Mouse (Mus musculus): ENCODE results near the gene Poldip2. TPM values are rescaled to one million over a fixed set of nuclear protein-coding genes. Genes with fewer than 3 reads are reported as not detected.

Gene Poldip2
- polyA plus RNA-seq, 1 experiment from 2014 or later, result 161 TPM

GRCm38 (mm10) chr11:78499004-78499403 lies 13.0 kb upstream of the Poldip2 start, which contains the start of gene Vtn:
Gene Vtn, plus strand, starts transcription at chr11:78499091.
- Histone ChIP-seq H3K9ac (ENCODE audit: low read depth, low read length) (peak within 1 kb of the TSS; percentile 42; the same call in 1 of the 2 replicates), H3K36me3 (ENCODE audit: control insufficient read depth, insufficient read depth, low read length) (no peaks in the 10 kb centered on the region), H3K4me1 (ENCODE audit: control insufficient read depth, insufficient read depth, low read length) (0 out of 2 replicates have a peak, but pooled peaks cover 6% of the 10 kb centered on the region), H3K4me3 (ENCODE audit: low read length) (peak within 1 kb of the TSS; percentile 57), H3K4me2 (replicated peaks; ENCODE audit: low read depth, low read length) (peak within 1 kb of the TSS; percentile 98), H3K27me3 (ENCODE audit: control insufficient read depth, insufficient read depth, low read length) (peaks cover 16% of the 10 kb centered on the region), H3K9me3 (ENCODE audit: control insufficient read depth, low read length) (no peaks in the 10 kb centered on the region), H3K27ac (ENCODE audit: low read depth, low read length) (no peak within 1 kb of the TSS)
- no peak for ATAC-seq (ENCODE audit: low FRiP score, low TSS enrichment)
- 55% methylated on average over 7 of the region's 7 CpGs for WGBS

- Histone ChIP-seq H3K36me3 (ENCODE audit: control insufficient read depth, insufficient read depth, low read length) (no peaks in the 10 kb centered on the region), H3K27me3 (ENCODE audit: control insufficient read depth, insufficient read depth, low read length) (peaks cover 16% of the 10 kb centered on the region), H3K4me2 (replicated peaks; ENCODE audit: low read depth, low read length) (no peak overlapping the region), H3K4me1 (ENCODE audit: control insufficient read depth, insufficient read depth, low read length) (0 out of 2 replicates have a peak, but pooled peaks cover 6% of the 10 kb centered on the region), H3K9ac (ENCODE audit: low read depth, low read length) (no peak overlapping the region), H3K9me3 (ENCODE audit: control insufficient read depth, low read length) (no peaks in the 10 kb centered on the region), H3K4me3 (ENCODE audit: low read length) (no peak overlapping the region), H3K27ac (ENCODE audit: low read depth, low read length) (no peak overlapping the region)
- no peak for ATAC-seq (ENCODE audit: low FRiP score, low TSS enrichment)
- WGBS, result 49% methylated on average over 16 of the region's 16 CpGs
Measured at GRCm38 (mm10) chr11:78499543-78499942, 12.4 kb upstream of the Poldip2 start.

- Histone ChIP-seq H3K4me3 (ENCODE audit: low read length) (no peak overlapping the region), H3K27me3 (ENCODE audit: control insufficient read depth, insufficient read depth, low read length) (peaks cover 16% of the 10 kb centered on the region), H3K4me1 (ENCODE audit: control insufficient read depth, insufficient read depth, low read length) (0 out of 2 replicates have a peak, but pooled peaks cover 6% of the 10 kb centered on the region), H3K36me3 (ENCODE audit: control insufficient read depth, insufficient read depth, low read length) (peaks cover 1% of the 10 kb centered on the region; the same call in 1 of the 2 replicates), H3K4me2 (replicated peaks; ENCODE audit: low read depth, low read length) (no peak overlapping the region), H3K9me3 (ENCODE audit: control insufficient read depth, low read length) (no peaks in the 10 kb centered on the region), H3K9ac (ENCODE audit: low read depth, low read length) (no peak overlapping the region), H3K27ac (ENCODE audit: low read depth, low read length) (no peak overlapping the region)
- 84% methylated on average over 9 of the region's 9 CpGs for WGBS
- no peak for ATAC-seq (ENCODE audit: low FRiP score, low TSS enrichment)
Measured at GRCm38 (mm10) chr11:78500623-78501202, 11.3 kb upstream of the Poldip2 start.

GRCm38 (mm10) chr11:78501529-78501928 lies 10.5 kb upstream of the Poldip2 start:
- Histone ChIP-seq H3K4me3 (ENCODE audit: low read length) (no peak overlapping the region), H3K4me2 (replicated peaks; ENCODE audit: low read depth, low read length) (no peak overlapping the region), H3K36me3 (ENCODE audit: control insufficient read depth, insufficient read depth, low read length) (peaks cover 9% of the 10 kb centered on the region), H3K9ac (ENCODE audit: low read depth, low read length) (no peak overlapping the region), H3K9me3 (ENCODE audit: control insufficient read depth, low read length) (no peaks in the 10 kb centered on the region), H3K27ac (ENCODE audit: low read depth, low read length) (no peak overlapping the region), H3K4me1 (ENCODE audit: control insufficient read depth, insufficient read depth, low read length) (0 out of 2 replicates have a peak, but pooled peaks cover 6% of the 10 kb centered on the region), H3K27me3 (ENCODE audit: control insufficient read depth, insufficient read depth, low read length) (peaks cover 10% of the 10 kb centered on the region)
- 82% methylated on average over 20 of the region's 20 CpGs for WGBS
- no peak for ATAC-seq (ENCODE audit: low FRiP score, low TSS enrichment)

- Histone ChIP-seq H3K27me3 (ENCODE audit: control insufficient read depth, insufficient read depth, low read length) (peaks cover 4% of the 10 kb centered on the region), H3K4me1 (ENCODE audit: control insufficient read depth, insufficient read depth, low read length) (no peaks in the 10 kb centered on the region), H3K4me3 (ENCODE audit: low read length) (no peak within 1 kb of the TSS), H3K36me3 (ENCODE audit: control insufficient read depth, insufficient read depth, low read length) (peaks cover 25% of the 10 kb centered on the region), H3K4me2 (replicated peaks; ENCODE audit: low read depth, low read length) (no peak within 1 kb of the TSS), H3K27ac (ENCODE audit: low read depth, low read length) (no peak within 1 kb of the TSS), H3K9ac (ENCODE audit: low read depth, low read length) (no peak within 1 kb of the TSS), H3K9me3 (ENCODE audit: control insufficient read depth, low read length) (no peaks in the 10 kb centered on the region)
- 75% methylated on average over 7 of the region's 7 CpGs for WGBS
- no peak for ATAC-seq (ENCODE audit: low FRiP score, low TSS enrichment)
Measured at GRCm38 (mm10) chr11:78502909-78503650, 8.9 kb upstream of the Poldip2 start, which contains the start of gene Sebox. Gene Sebox, plus strand, starts transcription at chr11:78503447.

- Histone ChIP-seq H3K9me3 (ENCODE audit: control insufficient read depth, low read length) (no peaks in the 10 kb centered on the region), H3K36me3 (ENCODE audit: control insufficient read depth, insufficient read depth, low read length) (peaks cover 45% of the 10 kb centered on the region), H3K4me1 (ENCODE audit: control insufficient read depth, insufficient read depth, low read length) (no peaks in the 10 kb centered on the region), H3K4me3 (ENCODE audit: low read length) (no peak overlapping the region), H3K4me2 (replicated peaks; ENCODE audit: low read depth, low read length) (no peak overlapping the region), H3K27me3 (ENCODE audit: control insufficient read depth, insufficient read depth, low read length) (no peaks in the 10 kb centered on the region; the same call in 1 of the 2 replicates), H3K9ac (ENCODE audit: low read depth, low read length) (no peak overlapping the region), H3K27ac (ENCODE audit: low read depth, low read length) (no peak overlapping the region)
- no peak for ATAC-seq (ENCODE audit: low FRiP score, low TSS enrichment)
- WGBS, result 84% methylated on average over 3 of the region's 3 CpGs
Measured at GRCm38 (mm10) chr11:78505430-78505829, 6.6 kb upstream of the Poldip2 start.

GRCm38 (mm10) chr11:78509148-78509547 lies 2.8 kb upstream of the Poldip2 start:
- H3K9ac ChIP-seq (ENCODE audit: low read depth, low read length), result no peak overlapping the region
- no peaks in the 10 kb centered on the region for H3K27me3 ChIP-seq (ENCODE audit: control insufficient read depth, insufficient read depth, low read length)
- no peak for ATAC-seq (ENCODE audit: low FRiP score, low TSS enrichment)
- H3K36me3 ChIP-seq (ENCODE audit: control insufficient read depth, insufficient read depth, low read length), result peaks cover 51% of the 10 kb centered on the region
- no peaks in the 10 kb centered on the region for H3K9me3 ChIP-seq (ENCODE audit: control insufficient read depth, low read length)
- H3K4me1 ChIP-seq (ENCODE audit: control insufficient read depth, insufficient read depth, low read length), result peaks cover 14% of the 10 kb centered on the region
- no peak overlapping the region for H3K4me2 ChIP-seq (replicated peaks; ENCODE audit: low read depth, low read length)
- H3K27ac ChIP-seq (ENCODE audit: low read depth, low read length), result no peak overlapping the region
- no peak overlapping the region for H3K4me3 ChIP-seq (ENCODE audit: low read length)
- 88% methylated on average over 5 of the region's 5 CpGs for WGBS

GRCm38 (mm10) chr11:78513106-78513790 lies 1.3 kb downstream of the Poldip2 start:
- no peak for ATAC-seq (ENCODE audit: low FRiP score, low TSS enrichment)
- Histone ChIP-seq H3K27ac (ENCODE audit: low read depth, low read length) (no peak overlapping the region), H3K4me3 (ENCODE audit: low read length) (peak overlapping the region; percentile 73), H3K4me2 (replicated peaks; ENCODE audit: low read depth, low read length) (peak overlapping the region; percentile 76), H3K9ac (ENCODE audit: low read depth, low read length) (peak overlapping the region; percentile 92; the same call in 1 of the 2 replicates), H3K27me3 (ENCODE audit: control insufficient read depth, insufficient read depth, low read length) (no peaks in the 10 kb centered on the region), H3K4me1 (ENCODE audit: control insufficient read depth, insufficient read depth, low read length) (peaks cover 14% of the 10 kb centered on the region), H3K36me3 (ENCODE audit: control insufficient read depth, insufficient read depth, low read length) (peaks cover 57% of the 10 kb centered on the region), H3K9me3 (ENCODE audit: control insufficient read depth, low read length) (no peaks in the 10 kb centered on the region)
- WGBS, result 70% methylated on average over 3 of the region's 3 CpGs

Data from kidney, embryonic 14.5 days (tissue).